Mouse (Mus musculus) lung, postnatal 0 days (tissue): Measurements from ENCODE around the gene Gm45713. TPM values are rescaled to one million over a fixed set of nuclear protein-coding genes. Genes with fewer than 3 reads are reported as not detected.

Experiments used
- ATAC-seq: fragments of 200-750 bp; cut with Nextera tagmentation; 2 replicates; pipeline ENCODE4 v1.8.0; 2017; ENCODE audit warnings: moderate library complexity
- DNase-seq: peaks from one replicate; pipeline ENCODE4 v3.0.0-alpha.2; 2016; ENCODE audit warnings: low spot score
- H3K27ac ChIP-seq: fragments of 300-500 bp; sonication (generic); 2 replicates; pipeline ENCODE4 v1.5.1; 2014; ENCODE audit warnings: antibody characterized with exemption, mild to moderate bottlenecking, low read length, mixed read lengths
- H3K27me3 ChIP-seq: fragments of 300-500 bp; sonication (generic); replicated peaks from 2 replicates; pipeline ENCODE4 v1.6.1; 2014; ENCODE audit warnings: low read length, mixed read lengths; ENCODE audit not compliant: insufficient read depth
- H3K36me3 ChIP-seq: fragments of 300-500 bp; sonication (generic); 2 replicates; pipeline ENCODE4 v1.6.1; 2014; ENCODE audit warnings: low read length, mixed read lengths; ENCODE audit not compliant: insufficient read depth
- H3K4me1 ChIP-seq: fragments of 300-500 bp; sonication (generic); 2 replicates; pipeline ENCODE4 v1.6.1; 2014; ENCODE audit warnings: antibody characterized with exemption, low read depth, low read length, mixed read lengths; ENCODE audit not compliant: insufficient read depth
- H3K4me2 ChIP-seq: fragments of 300-500 bp; sonication (generic); replicated peaks from 2 replicates; pipeline ENCODE4 v1.6.1; 2014; ENCODE audit warnings: low read depth, mild to moderate bottlenecking, low read length, moderate library complexity, mixed read lengths
- H3K4me3 ChIP-seq: fragments of 300-500 bp; sonication (generic); 2 replicates; pipeline ENCODE4 v1.5.1; 2014; ENCODE audit warnings: low read depth, low read length
- H3K9ac ChIP-seq: fragments of 300-500 bp; sonication (generic); replicated peaks from 2 replicates; pipeline ENCODE4 v1.6.1; 2014; ENCODE audit warnings: low read depth, mild to moderate bottlenecking
- H3K9me3 ChIP-seq: fragments of 300-500 bp; sonication (generic); 2 replicates; pipeline ENCODE4 v1.6.1; 2016; ENCODE audit warnings: low read length, mixed read lengths
- CTCF ChIP-seq: IDR thresholded peaks from 2 replicates; pipeline ENCODE4 v1.5.1; 2016; ENCODE audit warnings: antibody characterized with exemption, mild to moderate bottlenecking
- EP300 ChIP-seq: IDR thresholded peaks from 2 replicates; pipeline ENCODE4 v1.6.1; 2016; ENCODE audit warnings: antibody characterized with exemption, mild to moderate bottlenecking, control low read depth
- WGBS: fragments of 180-500 bp; shearing (Covaris S2); extraction: QIAGEN DNeasy Blood & Tissue Kit; methylation state at CpG from one replicate; pipeline ENCODE4 v1.1.7; 2014; 5-methylcytosine and 5-hydroxymethylcytosine counted together
- polyA plus RNA-seq: library from polyadenylated mRNA; unstranded; fragments of >200 nt; fragmentation: Nextera tagmentation; extraction: Ambion mirVana; gene quantifications from 2 replicates; pipeline ENCODE4 v1.2.1, GENCODE M21; 2015

The Gm45713 gene
- polyA plus RNA-seq, 1 experiment from 2014 or later, result 0.62 TPM

- Histone ChIP-seq H3K4me1 (peaks cover 9% of the 10 kb centered on the region; the same call in 1 of the 2 replicates), H3K27me3 (no peaks in the 10 kb centered on the region), H3K4me2 (peak overlapping the region; percentile 73), H3K27ac (no peak overlapping the region), H3K9me3 (no peaks in the 10 kb centered on the region), H3K36me3 (peaks cover 26% of the 10 kb centered on the region; the same call in 1 of the 2 replicates), H3K9ac (0 out of 2 replicates have a peak overlapping the region, but pooled peaks have one; percentile 82), H3K4me3 (no peak overlapping the region)
- DNase-seq (no peak), ATAC-seq (no peak)
- TF ChIP-seq CTCF (no peak), EP300 (no peak)
- WGBS, result 71% methylated on average over 15 of the region's 15 CpGs
These were observed 13.4 kb downstream of the Gm45713 start for GRCm38 (mm10) chr7:45122561-45123185.

- TF ChIP-seq CTCF, result no peak
- TF ChIP-seq EP300, result no peak
- DNase-seq (no peak), ATAC-seq (no peak)
- Histone ChIP-seq H3K9ac (no peak overlapping the region), H3K4me3 (no peak overlapping the region), H3K27me3 (no peaks in the 10 kb centered on the region), H3K9me3 (no peaks in the 10 kb centered on the region), H3K4me1 (peaks cover 4% of the 10 kb centered on the region; the same call in 1 of the 2 replicates), H3K36me3 (peaks cover 25% of the 10 kb centered on the region; the same call in 1 of the 2 replicates), H3K27ac (peak overlapping the region; percentile 52), H3K4me2 (peak overlapping the region; percentile 33)
These were observed 14.1 kb downstream of the Gm45713 start for GRCm38 (mm10) chr7:45121966-45122365.

- H3K9me3 ChIP-seq, result no peaks in the 10 kb centered on the region
- peak; percentile 77 for TF ChIP-seq EP300
- TF ChIP-seq CTCF, result no peak
- ATAC-seq, result peak; percentile 30
- peaks cover 19% of the 10 kb centered on the region; the same call in 1 of the 2 replicates for H3K36me3 ChIP-seq
- DNase-seq, result peak; percentile 71
- H3K4me1 ChIP-seq, result peaks cover 4% of the 10 kb centered on the region; the same call in 1 of the 2 replicates
- peak overlapping the region; percentile 52 for H3K27ac ChIP-seq
- 26% methylated on average over 8 of the region's 8 CpGs for WGBS
- no peaks in the 10 kb centered on the region for H3K27me3 ChIP-seq
- H3K9ac ChIP-seq, result no peak overlapping the region
- peak overlapping the region; percentile 33; the same call in 1 of the 2 replicates for H3K4me2 ChIP-seq
- H3K4me3 ChIP-seq, result no peak overlapping the region
These were observed 14.6 kb downstream of the Gm45713 start for GRCm38 (mm10) chr7:45121404-45121803.

GRCm38 (mm10) chr7:45119780-45120709 is 16.0 kb downstream of the Gm45713 start:
- H3K9me3 ChIP-seq, result no peaks in the 10 kb centered on the region
- DNase-seq (no peak), ATAC-seq (no peak)
- H3K4me3 ChIP-seq, result no peak overlapping the region
- H3K27ac ChIP-seq, result no peak overlapping the region
- peaks cover 4% of the 10 kb centered on the region; the same call in 1 of the 2 replicates for H3K4me1 ChIP-seq
- 73% methylated on average over 5 of the region's 5 CpGs for WGBS
- no peak for TF ChIP-seq CTCF
- no peak for TF ChIP-seq EP300
- H3K27me3 ChIP-seq, result no peaks in the 10 kb centered on the region
- H3K4me2 ChIP-seq, result no peak overlapping the region
- peaks cover 9% of the 10 kb centered on the region; the same call in 1 of the 2 replicates for H3K36me3 ChIP-seq
- H3K9ac ChIP-seq, result no peak overlapping the region

GRCm38 (mm10) chr7:45118336-45118735 is 17.7 kb downstream of the Gm45713 start:
- WGBS, result 88% methylated on average over 6 of the region's 6 CpGs
- Histone ChIP-seq H3K27ac (no peak overlapping the region), H3K4me1 (peaks cover 4% of the 10 kb centered on the region; the same call in 1 of the 2 replicates)

GRCm38 (mm10) chr7:45117566-45117965 is 18.5 kb downstream of the Gm45713 start:
- TF ChIP-seq CTCF (no peak), EP300 (no peak)
- ATAC-seq (no peak), DNase-seq (no peak)
- Histone ChIP-seq H3K27me3 (no peaks in the 10 kb centered on the region), H3K4me2 (no peak overlapping the region), H3K9me3 (no peaks in the 10 kb centered on the region), H3K4me1 (no peaks in the 10 kb centered on the region), H3K9ac (no peak overlapping the region), H3K36me3 (peaks cover 9% of the 10 kb centered on the region; the same call in 1 of the 2 replicates), H3K27ac (0 out of 2 replicates have a peak overlapping the region, but pooled peaks have one; percentile 14), H3K4me3 (no peak overlapping the region)
- 83% methylated on average over 8 of the region's 8 CpGs for WGBS

More at GRCm38 (mm10) chr7:45118336-45118735, 17.7 kb downstream of the Gm45713 start:
- Histone ChIP-seq H3K4me2 (no peak overlapping the region), H3K36me3 (peaks cover 9% of the 10 kb centered on the region; the same call in 1 of the 2 replicates), H3K9me3 (no peaks in the 10 kb centered on the region), H3K9ac (no peak overlapping the region), H3K4me3 (no peak overlapping the region), H3K27me3 (no peaks in the 10 kb centered on the region)
- DNase-seq (no peak), ATAC-seq (no peak)
- TF ChIP-seq EP300 (no peak), CTCF (no peak)
